Mouse (Mus musculus): ENCODE results near the gene Cog1. TPM values are rescaled to one million over a fixed set of nuclear protein-coding genes. Genes with fewer than 3 reads are reported as not detected.

Gene Cog1
- total and polyA plus RNA-seq, 2 experiments from 2014 or later, result 12.3 to 26.5 TPM

DNA sequence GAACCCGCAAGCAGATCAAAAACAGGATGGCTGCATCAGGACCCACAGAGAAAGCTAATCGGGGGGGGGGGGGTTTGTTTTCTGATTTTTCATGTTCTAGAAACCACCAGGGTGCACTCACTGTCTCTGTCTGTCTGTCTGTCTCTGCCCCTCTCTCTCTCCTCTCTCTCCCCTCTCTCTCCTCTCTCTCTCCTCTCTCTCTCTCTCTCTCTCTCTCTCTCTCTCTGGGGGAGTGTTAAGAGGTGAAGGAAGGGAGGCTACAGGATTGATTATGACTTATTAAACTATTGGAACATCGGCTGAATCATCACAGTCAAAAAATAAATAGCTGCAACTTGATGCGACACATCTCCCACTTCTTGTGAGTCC lies 30.7 kb upstream of the Cog1 start:
- Histone ChIP-seq H3K27ac (ENCODE audit: low read depth) (no peak overlapping the region), H3K4me2 (ENCODE audit: low read depth, low read length) (peak overlapping the region; percentile 63), H3K27me3 (ENCODE audit: control insufficient read depth, insufficient read depth, low read length) (peaks cover 39% of the 10 kb centered on the region), H3K4me3 (ENCODE audit: low read depth, low read length) (peak overlapping the region; percentile 43), H3K4me1 (ENCODE audit: control insufficient read depth, insufficient read depth) (no peaks in the 10 kb centered on the region; the same call in 1 of the 2 replicates), H3K9ac (replicated peaks; ENCODE audit: low read depth, low read length) (no peak overlapping the region), H3K36me3 (replicated peaks; ENCODE audit: control insufficient read depth, insufficient read depth, low read length) (no peaks in the 10 kb centered on the region), H3K9me3 (replicated peaks; ENCODE audit: control insufficient read depth, low read length) (no peaks in the 10 kb centered on the region)
- WGBS, result 35% methylated on average over 4 of the region's 4 CpGs
- DNase-seq (ENCODE audit: low spot score) (no peak), ATAC-seq (ENCODE audit: insufficient read depth, low read depth) (no peak)
- TF ChIP-seq EP300 (IDR thresholded peaks at IDR 0.05; ENCODE audit: low read depth), result no peak
- no peak for TF ChIP-seq CTCF (IDR thresholded peaks at IDR 0.05; ENCODE audit: low read depth)

DNA sequence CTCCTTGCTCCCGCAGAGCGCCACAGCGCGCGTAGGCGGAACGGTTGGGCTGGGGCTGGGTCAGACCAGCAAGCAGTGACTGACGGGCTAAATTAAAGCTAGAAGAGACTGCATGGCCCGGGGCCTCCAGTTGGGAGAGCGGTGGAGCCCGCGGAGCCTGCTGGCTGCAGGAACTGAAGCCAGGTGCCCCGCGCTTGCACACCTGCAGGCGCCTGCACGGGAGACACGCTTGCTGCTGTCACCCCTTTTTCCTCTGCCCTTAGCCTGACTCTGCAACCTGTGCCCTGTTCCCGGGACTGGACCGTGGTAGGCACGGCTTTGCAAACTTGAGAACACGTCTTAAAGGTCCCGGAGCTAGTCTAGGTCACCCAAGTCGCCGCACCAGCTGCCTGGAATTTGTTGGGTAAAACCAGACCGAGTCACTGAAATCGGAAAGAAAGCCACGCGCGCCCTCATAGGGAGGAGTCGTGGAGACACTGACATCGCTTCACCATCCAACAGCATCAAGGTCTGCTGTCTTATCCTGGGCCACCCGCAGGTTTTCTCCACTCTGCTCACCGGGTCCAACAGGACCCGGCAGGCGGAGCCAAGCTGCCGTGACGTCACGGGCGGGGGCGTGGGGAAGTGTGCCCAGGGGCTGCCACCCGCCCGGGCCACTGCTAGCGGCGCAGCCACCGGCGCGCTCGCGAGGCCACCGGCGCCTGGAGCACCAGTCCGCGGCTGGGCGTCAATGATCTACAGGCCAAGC lies 30.1 kb upstream of the Cog1 start, which contains the start of gene Sstr2:
Gene Sstr2, plus strand, starts transcription at position 671 of the 748 bp plus-strand sequence.
- H3K36me3 ChIP-seq (replicated peaks; ENCODE audit: control insufficient read depth, insufficient read depth, low read length), result no peaks in the 10 kb centered on the region
- no peak for TF ChIP-seq EP300 (IDR thresholded peaks at IDR 0.05; ENCODE audit: low read depth)
- TF ChIP-seq CTCF (IDR thresholded peaks at IDR 0.05; ENCODE audit: low read depth), result no peak
- H3K9ac ChIP-seq (replicated peaks; ENCODE audit: low read depth, low read length), result no peak within 1 kb of the TSS
- no peak within 1 kb of the TSS for H3K27ac ChIP-seq (ENCODE audit: low read depth)
- no peaks in the 10 kb centered on the region; the same call in 1 of the 2 replicates for H3K4me1 ChIP-seq (ENCODE audit: control insufficient read depth, insufficient read depth)
- WGBS, result under 1% methylated on average over 53 of the region's 54 CpGs
- H3K4me3 ChIP-seq (ENCODE audit: low read depth, low read length), result peak within 1 kb of the TSS; percentile 43
- peak within 1 kb of the TSS; percentile 63 for H3K4me2 ChIP-seq (ENCODE audit: low read depth, low read length)
- H3K9me3 ChIP-seq (replicated peaks; ENCODE audit: control insufficient read depth, low read length), result no peaks in the 10 kb centered on the region
- peaks cover 39% of the 10 kb centered on the region for H3K27me3 ChIP-seq (ENCODE audit: control insufficient read depth, insufficient read depth, low read length)
- peak; percentile 77 for ATAC-seq (ENCODE audit: insufficient read depth, low read depth)
- DNase-seq (ENCODE audit: low spot score), result no peak

DNA sequence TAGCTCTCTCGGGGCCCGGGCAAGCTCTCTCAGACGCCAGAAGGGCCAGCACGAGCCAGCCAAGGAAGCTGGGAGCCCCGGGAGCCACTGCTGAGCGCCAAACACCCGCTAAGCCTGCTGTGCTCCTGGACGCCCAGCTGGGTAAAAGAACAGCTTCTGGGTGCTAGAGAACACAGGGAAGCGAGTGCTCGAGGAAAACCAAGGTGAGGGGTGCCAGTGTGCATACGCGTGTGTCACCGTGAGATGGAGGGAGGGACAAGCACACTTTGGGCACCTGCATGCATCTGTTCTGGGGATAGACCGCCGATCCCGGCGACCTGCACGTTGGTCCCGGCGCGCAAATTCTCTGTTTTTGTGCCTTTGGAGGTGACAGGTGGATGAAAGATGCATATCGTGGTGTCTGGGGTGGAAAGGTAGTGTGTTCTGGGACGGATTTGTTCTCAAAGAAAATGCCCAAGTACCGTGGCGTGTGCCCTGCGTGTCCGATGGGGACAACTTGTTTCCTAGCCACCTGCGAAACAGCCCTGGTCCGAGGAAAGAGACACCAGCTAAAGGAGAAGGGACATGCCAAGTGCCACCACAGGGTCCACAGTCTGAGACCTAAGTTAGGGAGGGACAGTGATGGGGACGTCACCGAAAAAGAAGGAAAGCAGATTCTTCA lies 29.4 kb upstream of the Cog1 start:
- Histone ChIP-seq H3K9ac (replicated peaks; ENCODE audit: low read depth, low read length) (no peak overlapping the region), H3K36me3 (replicated peaks; ENCODE audit: control insufficient read depth, insufficient read depth, low read length) (no peaks in the 10 kb centered on the region), H3K4me1 (ENCODE audit: control insufficient read depth, insufficient read depth) (no peaks in the 10 kb centered on the region; the same call in 1 of the 2 replicates), H3K4me3 (ENCODE audit: low read depth, low read length) (peak overlapping the region; percentile 43), H3K27me3 (ENCODE audit: control insufficient read depth, insufficient read depth, low read length) (peaks cover 39% of the 10 kb centered on the region), H3K4me2 (ENCODE audit: low read depth, low read length) (peak overlapping the region; percentile 63), H3K9me3 (replicated peaks; ENCODE audit: control insufficient read depth, low read length) (no peaks in the 10 kb centered on the region), H3K27ac (ENCODE audit: low read depth) (no peak overlapping the region)
- 4% methylated on average over 31 of the region's 31 CpGs for WGBS
- DNase-seq (ENCODE audit: low spot score) (no peak), ATAC-seq (ENCODE audit: insufficient read depth, low read depth) (0 out of 2 replicates have a peak, but pooled peaks have one; percentile 22)
- TF ChIP-seq CTCF (IDR thresholded peaks at IDR 0.05; ENCODE audit: low read depth), result no peak
- no peak for TF ChIP-seq EP300 (IDR thresholded peaks at IDR 0.05; ENCODE audit: low read depth)

DNA sequence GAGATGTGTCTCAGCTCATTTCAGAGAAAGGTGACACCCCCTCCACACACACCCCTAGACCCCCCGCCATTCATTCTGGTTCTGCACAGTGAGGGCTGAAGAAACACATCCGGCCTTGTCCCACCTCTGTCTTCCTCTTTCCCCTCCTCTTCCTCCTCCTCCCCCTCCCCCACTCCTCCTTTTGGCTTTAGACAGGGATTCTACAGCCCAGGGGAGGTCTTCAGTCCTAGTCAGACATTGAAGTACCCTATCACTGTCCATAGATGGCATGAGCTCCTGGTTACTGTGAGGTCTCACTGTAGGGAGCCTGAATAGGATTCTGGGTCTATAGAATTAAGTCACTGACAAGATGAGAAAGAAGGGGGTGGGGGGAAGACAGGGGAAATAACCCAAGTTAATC lies 28.0 kb upstream of the Cog1 start:
- 68% methylated on average over 2 of the region's 2 CpGs for WGBS
- no peaks in the 10 kb centered on the region; the same call in 1 of the 2 replicates for H3K4me1 ChIP-seq (ENCODE audit: control insufficient read depth, insufficient read depth)
- no peak for ATAC-seq (ENCODE audit: insufficient read depth, low read depth)
- H3K9ac ChIP-seq (replicated peaks; ENCODE audit: low read depth, low read length), result no peak overlapping the region
- TF ChIP-seq CTCF (IDR thresholded peaks at IDR 0.05; ENCODE audit: low read depth) (no peak), EP300 (IDR thresholded peaks at IDR 0.05; ENCODE audit: low read depth) (no peak)
- H3K27ac ChIP-seq (ENCODE audit: low read depth), result no peak overlapping the region
- H3K4me3 ChIP-seq (ENCODE audit: low read depth, low read length), result no peak overlapping the region
- no peak for DNase-seq (ENCODE audit: low spot score)
- peaks cover 39% of the 10 kb centered on the region for H3K27me3 ChIP-seq (ENCODE audit: control insufficient read depth, insufficient read depth, low read length)
- no peaks in the 10 kb centered on the region for H3K36me3 ChIP-seq (replicated peaks; ENCODE audit: control insufficient read depth, insufficient read depth, low read length)
- H3K9me3 ChIP-seq (replicated peaks; ENCODE audit: control insufficient read depth, low read length), result no peaks in the 10 kb centered on the region
- H3K4me2 ChIP-seq (ENCODE audit: low read depth, low read length), result no peak overlapping the region

DNA sequence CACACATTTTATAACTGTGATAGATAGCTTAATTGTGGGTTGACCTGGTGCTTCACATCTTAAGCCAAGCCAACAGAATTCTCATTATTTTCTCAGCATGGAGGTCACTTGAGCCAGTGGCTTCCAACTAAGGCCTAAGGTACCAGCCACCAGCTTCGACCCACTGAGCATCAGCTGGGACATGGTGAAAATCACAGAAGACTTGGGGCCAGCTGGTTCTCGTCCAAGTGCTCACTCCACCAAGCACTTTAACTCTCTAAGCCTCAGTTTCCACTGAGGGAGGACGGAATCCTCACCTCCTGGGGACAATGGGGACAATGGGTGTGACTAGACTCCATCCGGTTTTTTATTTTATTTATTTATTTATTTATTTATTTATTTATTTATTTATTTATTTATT lies 26.9 kb upstream of the Cog1 start:
- WGBS, result 85% methylated on average over 4 of the region's 4 CpGs
- ATAC-seq (ENCODE audit: insufficient read depth, low read depth), result no peak
- no peak for TF ChIP-seq EP300 (IDR thresholded peaks at IDR 0.05; ENCODE audit: low read depth)

More for the DNA sequence above, 26.9 kb upstream of the Cog1 start:
- Histone ChIP-seq H3K4me3 (ENCODE audit: low read depth, low read length) (no peak overlapping the region), H3K36me3 (replicated peaks; ENCODE audit: control insufficient read depth, insufficient read depth, low read length) (no peaks in the 10 kb centered on the region), H3K27ac (ENCODE audit: low read depth) (no peak overlapping the region), H3K27me3 (ENCODE audit: control insufficient read depth, insufficient read depth, low read length) (peaks cover 38% of the 10 kb centered on the region), H3K4me1 (ENCODE audit: control insufficient read depth, insufficient read depth) (no peaks in the 10 kb centered on the region; the same call in 1 of the 2 replicates), H3K4me2 (ENCODE audit: low read depth, low read length) (no peak overlapping the region), H3K9me3 (replicated peaks; ENCODE audit: control insufficient read depth, low read length) (no peaks in the 10 kb centered on the region), H3K9ac (replicated peaks; ENCODE audit: low read depth, low read length) (no peak overlapping the region)
- DNase-seq (ENCODE audit: low spot score), result no peak

Data from heart, postnatal 0 days (tissue).